Mouse (Mus musculus): ENCODE data around the gene Dlx2. TPM values are rescaled to one million over a fixed set of nuclear protein-coding genes. Genes with fewer than 3 reads are reported as not detected.

The Dlx2 gene
- polyA plus RNA-seq, 1 experiment from 2014 or later: 4.4 TPM

DNA sequence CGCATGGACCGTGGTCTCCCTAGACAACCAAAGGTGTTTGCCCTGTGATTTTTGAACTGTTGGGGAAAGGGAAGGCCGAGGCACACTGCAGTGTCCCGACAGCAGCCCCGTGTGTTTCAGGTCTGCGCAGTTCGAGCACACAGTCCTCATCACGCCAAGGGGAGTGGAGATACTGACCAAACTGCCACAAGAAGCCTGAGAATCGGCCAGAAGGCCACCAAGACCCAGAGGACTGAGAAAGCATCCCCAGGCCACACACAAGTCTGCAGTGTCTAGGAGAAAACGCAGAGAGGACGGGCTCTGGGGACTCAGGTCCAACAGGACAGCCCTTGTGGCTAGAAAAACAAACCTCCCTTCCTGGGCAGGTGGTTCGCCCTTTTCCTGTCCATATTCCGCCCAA lies 21.8 kb downstream of the Dlx2 start:
- Histone ChIP-seq H3K9me3 (no peaks in the 10 kb centered on the region), H3K9ac (no peak overlapping the region), H3K27me3 (peaks cover 91% of the 10 kb centered on the region), H3K36me3 (no peaks in the 10 kb centered on the region), H3K4me2 (replicated peaks) (no peak overlapping the region), H3K4me3 (no peak overlapping the region), H3K27ac (no peak overlapping the region), H3K4me1 (peaks cover 11% of the 10 kb centered on the region)
- ATAC-seq (ENCODE audit: low FRiP score, low read depth): no peak
- 34% methylated on average over 13 of the region's 13 CpGs for WGBS

DNA sequence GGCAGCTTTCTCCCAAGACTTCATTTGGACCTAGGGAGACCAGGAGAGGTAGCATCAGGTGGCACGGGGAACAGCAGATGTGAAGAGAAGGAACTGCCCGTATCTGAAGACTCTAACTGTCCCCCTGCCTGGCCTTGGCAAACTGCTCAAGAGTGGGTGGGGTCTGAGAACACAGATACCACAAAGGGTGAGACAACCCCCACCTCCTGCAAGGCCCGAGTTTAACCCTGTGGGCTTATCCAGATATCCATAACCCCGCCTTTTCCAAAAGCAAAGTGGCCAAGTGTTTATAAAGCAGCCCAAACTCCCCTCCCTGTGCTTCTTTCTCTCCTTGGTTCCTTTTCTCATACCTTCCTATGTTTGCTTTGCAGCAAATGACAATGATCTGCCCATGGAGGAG lies 23.1 kb downstream of the Dlx2 start:
- WGBS: 48% methylated on average over 4 of the region's 4 CpGs
- H3K4me2 ChIP-seq (replicated peaks): no peak overlapping the region
- no peaks in the 10 kb centered on the region for H3K9me3 ChIP-seq
- H3K4me3 ChIP-seq: no peak overlapping the region
- H3K9ac ChIP-seq: no peak overlapping the region
- H3K36me3 ChIP-seq: no peaks in the 10 kb centered on the region
- H3K27me3 ChIP-seq: peaks cover 78% of the 10 kb centered on the region
- ATAC-seq (ENCODE audit: low FRiP score, low read depth): no peak
- peaks cover under 1% of the 10 kb centered on the region; the same call in 1 of the 2 replicates for H3K4me1 ChIP-seq
- H3K27ac ChIP-seq: no peak overlapping the region

DNA sequence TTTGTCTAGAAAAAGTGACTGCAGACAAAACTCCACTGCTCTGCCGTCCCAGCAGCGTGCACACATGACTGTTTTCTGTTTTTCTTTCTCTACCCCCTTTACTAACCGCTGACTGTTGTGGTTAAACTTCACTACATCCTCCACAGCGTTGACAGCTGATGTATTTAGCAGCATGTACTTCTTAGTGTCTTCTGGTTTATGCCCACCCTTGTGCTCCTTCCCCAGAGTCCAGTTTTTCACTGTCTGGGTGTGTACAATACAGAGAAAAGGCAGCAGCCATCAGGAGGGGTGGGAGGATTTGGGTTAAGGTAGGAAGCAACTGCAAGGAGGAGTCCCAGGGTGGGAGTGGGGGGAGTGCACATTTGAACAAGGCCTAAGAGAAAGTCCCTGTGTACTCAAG lies 23.7 kb downstream of the Dlx2 start:
- WGBS: 66% methylated on average over 4 of the region's 4 CpGs
- H3K27me3 ChIP-seq: peaks cover 73% of the 10 kb centered on the region
- no peaks in the 10 kb centered on the region for H3K9me3 ChIP-seq

DNA sequence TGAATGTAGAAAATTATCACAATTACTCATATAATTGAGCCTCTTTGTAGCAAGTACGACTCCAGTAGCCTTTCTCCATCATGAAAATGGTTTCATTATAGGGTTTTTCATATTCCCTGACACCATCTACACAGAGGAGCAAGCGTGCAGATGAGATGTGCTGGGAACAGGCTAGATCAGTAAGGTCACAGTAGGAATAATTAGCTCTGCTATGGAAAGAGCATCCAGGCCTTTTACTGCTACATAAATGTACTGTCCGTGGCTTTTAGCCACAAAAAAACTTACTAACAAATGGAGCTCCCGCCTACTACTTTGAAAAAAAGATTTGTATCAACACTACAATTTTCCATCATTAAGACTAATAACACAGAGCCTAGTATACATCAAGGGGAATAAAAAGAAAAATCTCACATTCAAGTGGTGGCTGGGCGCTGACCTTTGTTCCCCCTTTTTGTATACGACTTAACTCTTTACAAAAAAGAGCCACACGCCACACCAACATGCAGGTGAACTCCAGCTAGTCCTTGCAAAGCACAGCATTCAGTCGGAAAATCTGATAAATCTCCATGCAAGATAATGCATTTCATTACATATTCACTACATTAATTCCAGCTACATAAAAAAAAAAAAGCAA lies 29.0 kb downstream of the Dlx2 start:
- Histone ChIP-seq H3K4me1 (no peaks in the 10 kb centered on the region), H3K36me3 (no peaks in the 10 kb centered on the region), H3K27ac (no peak overlapping the region), H3K9me3 (no peaks in the 10 kb centered on the region), H3K27me3 (peaks cover 21% of the 10 kb centered on the region), H3K4me2 (replicated peaks) (no peak overlapping the region), H3K4me3 (no peak overlapping the region), H3K9ac (no peak overlapping the region)
- 66% methylated on average over 8 of the region's 8 CpGs for WGBS
- ATAC-seq (ENCODE audit: low FRiP score, low read depth): no peak

More for the DNA sequence above, 23.7 kb downstream of the Dlx2 start:
- no peak overlapping the region for H3K27ac ChIP-seq
- no peak overlapping the region for H3K4me3 ChIP-seq
- no peaks in the 10 kb centered on the region for H3K4me1 ChIP-seq
- no peak overlapping the region for H3K9ac ChIP-seq
- ATAC-seq (ENCODE audit: low FRiP score, low read depth): no peak
- no peaks in the 10 kb centered on the region for H3K36me3 ChIP-seq
- no peak overlapping the region for H3K4me2 ChIP-seq (replicated peaks)

DNA sequence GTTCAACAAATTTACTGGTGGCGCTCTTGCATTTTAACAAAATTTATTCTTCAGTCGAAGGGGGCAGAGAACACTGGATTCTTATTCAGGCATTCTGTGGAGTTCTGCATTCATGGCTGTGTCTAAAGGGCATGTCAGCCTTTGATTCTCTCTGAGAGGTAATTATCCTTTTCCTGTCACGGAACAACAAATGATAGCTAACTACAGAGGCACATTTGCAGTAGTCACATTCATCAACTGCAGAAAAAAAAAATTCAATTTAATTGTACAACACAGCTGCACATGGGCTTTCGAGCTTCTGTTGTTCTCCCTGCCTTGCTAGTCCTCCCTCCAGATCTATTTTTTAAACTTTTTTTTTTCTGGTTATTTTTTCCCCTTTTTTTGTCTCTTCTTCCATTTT lies 29.6 kb downstream of the Dlx2 start:
- H3K4me2 ChIP-seq (replicated peaks): no peak overlapping the region
- H3K27me3 ChIP-seq: peaks cover 17% of the 10 kb centered on the region
- WGBS: 46% methylated on average over 4 of the region's 4 CpGs
- no peak overlapping the region for H3K4me3 ChIP-seq
- H3K9me3 ChIP-seq: no peaks in the 10 kb centered on the region
- H3K36me3 ChIP-seq: no peaks in the 10 kb centered on the region
- H3K9ac ChIP-seq: no peak overlapping the region
- H3K4me1 ChIP-seq: no peaks in the 10 kb centered on the region
- H3K27ac ChIP-seq: no peak overlapping the region
- no peak for ATAC-seq (ENCODE audit: low FRiP score, low read depth)

DNA sequence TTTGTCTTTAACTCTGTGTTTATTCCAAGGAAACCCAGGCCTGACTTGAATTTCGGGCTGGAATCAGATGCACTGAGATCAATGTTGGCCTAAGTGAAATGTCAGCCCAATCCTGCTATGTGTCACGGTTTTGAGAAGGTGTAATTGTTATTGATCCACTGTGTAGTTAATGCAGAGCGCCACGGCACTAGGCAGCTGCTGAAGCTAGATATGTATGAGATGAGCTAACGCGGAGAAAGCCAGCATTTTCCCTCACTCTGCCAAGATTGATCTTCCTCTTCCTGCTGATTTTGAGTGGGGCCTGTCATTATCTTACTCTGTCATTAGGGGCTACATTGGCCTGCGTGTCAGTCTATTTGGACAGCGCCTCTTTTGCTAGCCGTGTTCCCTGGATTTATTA lies 34.2 kb downstream of the Dlx2 start:
- Histone ChIP-seq H3K27ac (no peak overlapping the region), H3K4me3 (no peak overlapping the region)
- no peak for ATAC-seq (ENCODE audit: low FRiP score, low read depth)

DNA sequence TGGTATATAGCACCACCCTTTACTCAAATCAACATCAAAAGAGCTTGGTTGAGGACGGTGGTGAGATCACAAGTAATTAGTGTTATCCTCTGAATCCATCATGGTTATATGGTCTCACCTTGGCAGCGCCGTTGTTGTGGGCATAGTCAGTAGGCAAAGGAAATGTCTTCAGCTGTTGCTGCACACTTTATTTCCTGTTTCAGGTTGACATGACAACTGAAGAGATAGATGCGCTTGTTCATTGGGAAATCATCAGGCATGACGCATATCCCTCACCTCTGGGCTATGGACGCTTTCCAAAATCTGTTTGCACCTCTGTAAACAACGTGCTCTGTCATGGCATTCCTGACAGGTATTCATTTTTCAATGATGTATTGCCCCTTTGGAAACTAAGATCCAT lies 35.3 kb downstream of the Dlx2 start:
- Histone ChIP-seq H3K9ac (no peak overlapping the region), H3K27me3 (no peaks in the 10 kb centered on the region), H3K27ac (no peak overlapping the region), H3K9me3 (no peaks in the 10 kb centered on the region), H3K36me3 (no peaks in the 10 kb centered on the region), H3K4me3 (no peak overlapping the region), H3K4me2 (replicated peaks) (no peak overlapping the region), H3K4me1 (no peaks in the 10 kb centered on the region)
- ATAC-seq (ENCODE audit: low FRiP score, low read depth): no peak
- WGBS: 76% methylated on average over 7 of the region's 7 CpGs

More for the DNA sequence above, 34.2 kb downstream of the Dlx2 start:
- H3K36me3 ChIP-seq: no peaks in the 10 kb centered on the region
- no peaks in the 10 kb centered on the region for H3K4me1 ChIP-seq
- no peak overlapping the region for H3K4me2 ChIP-seq (replicated peaks)
- H3K27me3 ChIP-seq: no peaks in the 10 kb centered on the region
- WGBS: 78% methylated on average over 9 of the region's 9 CpGs
- no peak overlapping the region for H3K9ac ChIP-seq
- H3K9me3 ChIP-seq: no peaks in the 10 kb centered on the region

DNA sequence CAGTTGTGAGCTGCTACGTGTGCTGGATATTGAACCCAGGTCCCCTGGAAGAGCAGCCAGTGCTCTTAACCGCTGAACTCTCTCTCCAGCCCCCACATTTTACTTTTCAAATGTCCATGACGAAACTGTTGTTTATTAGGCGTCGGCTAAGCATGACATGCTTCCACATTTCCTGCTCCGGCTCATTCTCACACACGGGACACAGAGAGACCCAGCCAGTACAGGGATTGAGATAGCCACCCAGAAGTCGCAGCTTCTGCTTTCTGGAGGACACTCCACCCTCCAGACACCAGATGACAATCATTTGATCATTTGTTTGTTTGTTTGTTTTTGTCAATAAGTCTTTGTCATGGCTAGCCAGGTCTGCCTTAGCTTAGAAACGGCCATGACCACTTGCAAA lies 41.7 kb downstream of the Dlx2 start:
- peaks cover 9% of the 10 kb centered on the region for H3K4me1 ChIP-seq
- no peak overlapping the region for H3K4me2 ChIP-seq (replicated peaks)
- H3K36me3 ChIP-seq: no peaks in the 10 kb centered on the region
- 52% methylated on average over 9 of the region's 9 CpGs for WGBS
- no peak overlapping the region for H3K27ac ChIP-seq
- no peak overlapping the region for H3K9ac ChIP-seq
- H3K4me3 ChIP-seq: no peak overlapping the region
- no peaks in the 10 kb centered on the region for H3K27me3 ChIP-seq
- ATAC-seq (ENCODE audit: low FRiP score, low read depth): no peak
- H3K9me3 ChIP-seq: no peaks in the 10 kb centered on the region

DNA sequence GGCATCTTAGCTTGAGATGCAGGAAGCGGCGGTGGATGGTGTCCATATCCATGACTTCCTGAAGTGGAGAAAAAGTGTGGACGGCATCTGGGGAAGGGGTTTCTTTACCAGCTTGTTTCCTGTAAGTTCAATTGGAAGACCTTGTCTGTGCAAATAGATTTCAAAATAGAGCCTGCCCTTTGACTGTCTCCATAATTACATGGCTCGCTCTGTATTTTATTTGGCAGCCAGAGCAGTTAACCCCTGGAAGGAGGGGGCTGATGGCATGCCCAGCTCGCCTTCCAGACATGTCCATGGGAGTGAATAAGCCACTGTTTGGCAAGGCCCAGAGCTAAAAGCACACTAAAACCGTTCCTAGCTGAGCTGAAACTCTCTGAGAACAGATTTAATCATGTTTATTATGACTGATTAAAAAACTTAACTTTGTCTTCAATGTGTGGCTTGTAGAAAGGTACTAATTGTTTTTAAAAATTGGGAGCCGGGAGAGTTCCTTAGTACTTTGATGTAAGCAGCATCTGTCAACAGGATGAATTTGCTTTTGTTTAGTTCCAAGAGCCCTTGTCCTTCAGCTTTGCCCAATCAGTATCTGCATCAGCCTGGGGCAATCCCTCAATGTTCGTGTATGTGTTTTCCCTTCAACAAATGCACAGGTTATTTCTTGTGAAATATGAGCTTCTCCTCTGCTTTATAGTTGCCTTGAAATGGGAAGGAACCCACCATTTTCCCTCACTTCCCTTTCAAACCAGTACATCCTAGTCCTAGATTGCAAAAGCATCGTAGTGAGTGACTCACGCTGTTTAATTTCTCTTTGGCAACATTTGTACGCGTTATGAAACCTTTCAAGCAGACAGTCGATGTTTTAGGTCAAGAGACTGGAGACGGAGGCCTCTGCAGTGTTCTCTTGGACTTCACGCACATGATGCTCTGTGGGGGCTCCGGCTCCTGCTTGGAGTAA lies 47.0 kb downstream of the Dlx2 start:
- H3K4me1 ChIP-seq: peaks cover 36% of the 10 kb centered on the region
- H3K4me3 ChIP-seq: no peak overlapping the region
- peak overlapping the region; percentile 23; the same call in 1 of the 2 replicates for H3K27ac ChIP-seq
- 53% methylated on average over 16 of the region's 16 CpGs for WGBS
- H3K36me3 ChIP-seq: no peaks in the 10 kb centered on the region
- H3K9ac ChIP-seq: no peak overlapping the region
- no peaks in the 10 kb centered on the region for H3K9me3 ChIP-seq
- H3K27me3 ChIP-seq: no peaks in the 10 kb centered on the region
- no peak for ATAC-seq (ENCODE audit: low FRiP score, low read depth)
- H3K4me2 ChIP-seq (replicated peaks): no peak overlapping the region

DNA sequence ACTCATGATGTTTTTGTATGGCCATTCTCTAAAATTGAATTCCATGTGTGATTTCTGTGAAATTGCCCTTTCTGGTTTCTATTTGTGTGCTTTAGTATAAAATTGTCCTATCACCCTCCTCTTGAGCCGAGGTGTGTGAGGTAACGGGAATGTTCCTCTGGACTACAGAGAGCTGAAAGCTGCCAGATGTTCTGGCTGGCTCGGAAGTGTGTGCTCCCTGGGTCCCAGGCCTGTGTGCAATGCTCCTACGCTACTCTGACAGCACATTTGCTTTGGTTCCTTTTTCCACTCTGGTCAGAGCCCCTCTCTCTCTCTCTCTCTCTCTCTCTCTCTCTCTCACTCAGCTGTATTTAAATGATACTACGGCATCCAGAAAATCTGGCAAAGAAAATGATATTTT lies 49.4 kb downstream of the Dlx2 start:
- peak overlapping the region; percentile 52; the same call in 1 of the 2 replicates for H3K27ac ChIP-seq
- no peak overlapping the region for H3K4me3 ChIP-seq

DNA sequence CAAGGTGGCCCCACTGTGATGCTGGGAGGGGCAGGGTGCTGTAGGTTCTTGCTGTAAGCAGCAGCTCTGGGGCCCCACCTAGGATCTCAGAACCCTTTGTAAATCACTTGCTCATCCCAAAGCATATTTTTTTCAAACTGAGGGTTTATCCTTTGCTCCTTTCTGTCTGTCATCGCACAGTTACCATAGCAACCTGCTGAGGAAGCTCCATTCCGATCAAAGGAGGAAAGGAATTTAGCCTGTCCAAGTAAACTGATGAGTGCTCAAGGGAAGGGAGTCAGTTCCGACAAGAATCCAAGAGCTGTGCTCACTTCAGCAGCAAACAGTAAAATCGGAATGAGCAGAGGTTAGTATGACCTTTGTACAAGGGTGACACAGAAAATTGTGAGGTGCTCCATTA lies 51.6 kb downstream of the Dlx2 start:
- no peak for ATAC-seq (ENCODE audit: low FRiP score, low read depth)
- 43% methylated on average over 4 of the region's 4 CpGs for WGBS

More for the DNA sequence above, 49.4 kb downstream of the Dlx2 start:
- H3K27me3 ChIP-seq: no peaks in the 10 kb centered on the region
- no peak overlapping the region for H3K9ac ChIP-seq
- H3K4me1 ChIP-seq: peaks cover 39% of the 10 kb centered on the region
- H3K4me2 ChIP-seq (replicated peaks): peak overlapping the region; percentile 19; the same call in 1 of the 2 replicates
- H3K9me3 ChIP-seq: no peaks in the 10 kb centered on the region
- peak; percentile 83 for ATAC-seq (ENCODE audit: low FRiP score, low read depth)
- H3K36me3 ChIP-seq: no peaks in the 10 kb centered on the region
- 10% methylated on average over 5 of the region's 5 CpGs for WGBS

DNA sequence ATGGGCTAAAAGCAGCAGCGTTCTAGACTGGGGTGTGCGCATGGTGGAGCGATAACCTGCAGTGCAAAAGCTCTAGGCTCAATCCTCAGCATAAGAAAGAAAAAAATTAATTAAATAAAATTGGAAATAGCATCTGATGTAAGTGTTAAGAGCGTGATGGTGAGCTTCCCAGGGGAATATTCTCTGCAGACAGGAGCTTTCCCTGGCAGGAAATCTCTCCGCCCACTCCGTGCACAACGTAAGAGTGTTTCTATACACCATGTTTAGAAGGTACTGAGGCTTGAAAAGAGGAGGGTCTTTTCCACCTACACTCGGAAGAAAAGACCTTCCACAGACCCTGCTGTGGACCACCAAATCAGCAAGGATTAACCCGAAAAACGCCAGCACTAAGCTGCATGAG lies 52.1 kb downstream of the Dlx2 start:
- Histone ChIP-seq H3K9ac (no peak overlapping the region), H3K4me2 (replicated peaks) (no peak overlapping the region), H3K4me1 (peaks cover 35% of the 10 kb centered on the region), H3K36me3 (no peaks in the 10 kb centered on the region), H3K27ac (no peak overlapping the region), H3K4me3 (no peak overlapping the region), H3K9me3 (no peaks in the 10 kb centered on the region), H3K27me3 (no peaks in the 10 kb centered on the region)
- WGBS: 77% methylated on average over 10 of the region's 10 CpGs
- no peak for ATAC-seq (ENCODE audit: low FRiP score, low read depth)

More for the DNA sequence above, 51.6 kb downstream of the Dlx2 start:
- Histone ChIP-seq H3K9me3 (no peaks in the 10 kb centered on the region), H3K27me3 (no peaks in the 10 kb centered on the region), H3K4me2 (replicated peaks) (no peak overlapping the region), H3K4me3 (no peak overlapping the region), H3K36me3 (no peaks in the 10 kb centered on the region), H3K9ac (no peak overlapping the region), H3K4me1 (peaks cover 39% of the 10 kb centered on the region), H3K27ac (no peak overlapping the region)
